Mouse (Mus musculus) cerebellum, adult 2 months (tissue): Measurements from ENCODE around the gene Hoxa1. TPM values are rescaled to one million over a fixed set of nuclear protein-coding genes. Genes with fewer than 3 reads are reported as not detected.

ENCODE experiments used
- DNase-seq, 2 experiments: peaks; one replicate each; pipeline ENCODE4 v3.0.0; 2021
- H3K27ac ChIP-seq: fragments of 200-500 bp; 2 replicates; pipeline ENCODE4 v1.5.1; 2012; ENCODE audit warnings: low read length, control low read depth, inconsistent platforms; ENCODE audit not compliant: insufficient read depth
- H3K27me3 ChIP-seq: fragments of 200-500 bp; 2 replicates; pipeline ENCODE4 v1.6.1; 2012; ENCODE audit warnings: inconsistent platforms, mild to moderate bottlenecking, low read length, moderate library complexity; ENCODE audit not compliant: control insufficient read depth, insufficient read depth
- H3K4me1 ChIP-seq: fragments of 200-500 bp; 2 replicates; pipeline ENCODE4 v1.6.1; 2011; ENCODE audit warnings: low read length; ENCODE audit not compliant: control insufficient read depth, insufficient read depth
- H3K4me3 ChIP-seq: fragments of 200-500 bp; replicated peaks from 2 replicates; pipeline ENCODE3; 2011; ENCODE audit warnings: mild to moderate bottlenecking, low read depth, low read length, control low read depth; ENCODE audit not compliant: insufficient read depth
- CTCF ChIP-seq: fragments of 200-500 bp; IDR thresholded peaks from 2 replicates; pipeline ENCODE4 v1.5.1; 2011; ENCODE audit warnings: low read depth, mild to moderate bottlenecking, control low read depth, low read length, moderate library complexity, borderline replicate concordance; ENCODE audit not compliant: insufficient read depth
- POLR2A ChIP-seq: fragments of 200-500 bp; IDR thresholded peaks from 2 replicates; pipeline ENCODE4 v1.6.1; 2011; ENCODE audit warnings: low read length, control low read depth, borderline replicate concordance; ENCODE audit not compliant: insufficient read depth
- WGBS: fragments of 180-500 bp; shearing (Covaris S2); methylation state at CpG from one replicate; pipeline ENCODE4 v1.1.7; 2018; 5-methylcytosine and 5-hydroxymethylcytosine counted together
- polyA plus RNA-seq: library from polyadenylated mRNA; depleted of rRNA; stranded (reverse); fragments of >200 nt; gene quantifications from 2 replicates; pipeline ENCODE4 v1.2.3, GENCODE M21; 2012; rRNA removed

Gene Hoxa1
- 0.65 and 0.80 TPM in 2 replicates for polyA plus RNA-seq

DNA sequence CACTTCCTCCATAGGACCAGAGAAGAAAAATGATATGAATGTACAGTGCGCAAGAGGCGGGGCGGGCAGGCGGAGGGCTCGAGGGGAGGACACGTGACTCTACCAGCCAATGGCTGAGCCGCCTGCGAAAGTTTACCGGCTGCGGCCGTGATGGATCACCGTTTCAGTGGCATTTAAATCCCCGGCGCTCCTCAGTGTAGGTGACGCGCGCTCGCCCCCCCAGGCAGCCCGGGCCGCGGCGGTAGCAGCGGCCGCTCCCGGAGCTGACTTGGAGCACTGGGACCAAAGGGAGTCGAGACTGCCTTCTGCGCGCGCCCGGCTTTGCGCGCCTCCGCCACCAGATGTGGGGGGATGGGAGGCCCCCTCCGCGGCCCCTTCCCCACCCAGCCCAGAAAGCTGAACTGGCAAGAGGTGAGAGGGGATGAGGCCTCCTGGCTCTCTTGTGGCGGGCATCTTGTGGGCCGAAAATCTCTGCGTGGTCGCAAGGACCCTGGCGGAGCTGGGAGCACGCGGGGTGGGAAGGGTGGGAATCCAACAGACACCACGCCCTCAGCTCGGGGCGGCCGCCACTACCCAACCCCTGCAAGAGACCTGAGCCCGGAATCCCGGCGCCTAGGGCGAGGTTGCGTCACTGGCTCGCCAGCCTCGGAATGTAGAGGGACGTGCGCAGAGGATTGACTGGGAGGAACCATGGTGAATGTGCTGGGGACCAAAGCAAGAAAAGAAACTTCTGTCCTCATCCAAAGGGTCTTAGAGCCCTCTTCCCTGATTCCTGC, at the start of gene Hoxa1:
Gene Hoxa1, minus strand, starts transcription at position 42 of the 776 bp plus-strand sequence.
- Histone ChIP-seq H3K4me1 (no peaks in the 10 kb centered on the region; the same call in 1 of the 2 replicates), H3K27ac (no peak within 1 kb of the TSS), H3K27me3 (peaks cover 16% of the 10 kb centered on the region; the same call in 1 of the 2 replicates), H3K4me3 (no peak within 1 kb of the TSS)
- no peak for DNase-seq
- no peak for TF ChIP-seq POLR2A
- WGBS: 1% methylated on average over 55 of the region's 55 CpGs

DNA sequence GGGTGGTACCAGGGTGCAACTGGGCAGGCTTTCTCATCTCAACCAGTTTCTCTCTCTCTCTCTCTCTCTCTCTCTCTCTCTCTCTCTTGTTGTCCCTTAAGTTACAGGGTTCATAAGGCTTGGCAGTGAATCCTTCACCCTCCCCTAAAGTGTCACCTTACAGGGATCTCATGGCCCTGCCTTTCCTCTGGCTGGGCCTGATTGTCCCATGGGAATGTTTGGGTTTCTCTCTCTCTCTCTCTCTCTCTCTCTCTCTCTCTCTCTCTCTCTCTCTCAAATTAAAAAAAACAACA, 49.5 kb upstream of the Hoxa1 start:
- Histone ChIP-seq H3K27me3 (peaks cover 18% of the 10 kb centered on the region), H3K4me1 (no peaks in the 10 kb centered on the region), H3K4me3 (no peak overlapping the region), H3K27ac (no peak overlapping the region)
- DNase-seq: no peak
- TF ChIP-seq POLR2A: no peak
- TF ChIP-seq CTCF: no peak

DNA sequence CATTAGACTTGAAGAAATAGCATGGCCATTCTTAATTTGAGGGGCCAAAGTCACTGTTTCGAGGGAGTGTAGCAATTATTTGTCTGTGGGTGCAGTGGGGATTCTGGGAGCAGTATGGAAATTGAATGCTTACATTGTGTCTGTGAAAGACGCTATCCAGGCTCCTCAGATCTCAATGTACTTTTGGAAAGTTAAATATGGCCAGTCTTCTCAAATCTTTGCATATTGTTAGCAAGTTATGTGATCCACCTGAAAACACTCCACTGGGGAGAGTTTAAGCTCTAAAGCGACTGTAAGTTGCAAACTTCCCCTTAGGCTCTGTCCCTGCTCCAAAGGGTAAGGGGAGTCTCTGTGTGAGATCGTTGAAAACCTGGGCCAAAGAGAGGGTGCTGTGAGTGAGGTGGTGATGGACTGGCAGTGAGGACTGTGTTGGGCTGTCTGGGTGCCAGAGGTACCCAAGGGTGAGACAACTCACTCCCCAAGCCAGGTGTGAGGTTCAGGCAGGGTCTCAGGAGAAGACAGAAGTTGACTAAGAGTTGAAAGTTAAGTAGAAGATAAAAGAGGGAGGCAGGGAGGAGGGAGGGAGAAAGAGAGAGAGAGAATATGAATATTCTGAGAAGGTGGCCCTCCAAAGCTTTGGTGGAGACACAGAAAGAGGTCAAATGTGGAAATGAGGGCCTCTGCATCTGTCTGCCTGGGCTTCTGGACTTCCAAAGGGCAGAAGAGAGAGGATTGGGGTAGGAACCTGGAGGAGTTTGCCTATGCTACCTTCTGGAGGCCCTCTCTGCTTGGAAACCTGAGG, 49.0 kb upstream of the Hoxa1 start:
- 7% methylated on average over 4 of the region's 4 CpGs for WGBS
- no peak for DNase-seq
- no peak overlapping the region for H3K4me3 ChIP-seq
- no peaks in the 10 kb centered on the region for H3K4me1 ChIP-seq
- TF ChIP-seq CTCF (no peak), POLR2A (no peak)
- peaks cover 17% of the 10 kb centered on the region for H3K27me3 ChIP-seq
- H3K27ac ChIP-seq: no peak overlapping the region

DNA sequence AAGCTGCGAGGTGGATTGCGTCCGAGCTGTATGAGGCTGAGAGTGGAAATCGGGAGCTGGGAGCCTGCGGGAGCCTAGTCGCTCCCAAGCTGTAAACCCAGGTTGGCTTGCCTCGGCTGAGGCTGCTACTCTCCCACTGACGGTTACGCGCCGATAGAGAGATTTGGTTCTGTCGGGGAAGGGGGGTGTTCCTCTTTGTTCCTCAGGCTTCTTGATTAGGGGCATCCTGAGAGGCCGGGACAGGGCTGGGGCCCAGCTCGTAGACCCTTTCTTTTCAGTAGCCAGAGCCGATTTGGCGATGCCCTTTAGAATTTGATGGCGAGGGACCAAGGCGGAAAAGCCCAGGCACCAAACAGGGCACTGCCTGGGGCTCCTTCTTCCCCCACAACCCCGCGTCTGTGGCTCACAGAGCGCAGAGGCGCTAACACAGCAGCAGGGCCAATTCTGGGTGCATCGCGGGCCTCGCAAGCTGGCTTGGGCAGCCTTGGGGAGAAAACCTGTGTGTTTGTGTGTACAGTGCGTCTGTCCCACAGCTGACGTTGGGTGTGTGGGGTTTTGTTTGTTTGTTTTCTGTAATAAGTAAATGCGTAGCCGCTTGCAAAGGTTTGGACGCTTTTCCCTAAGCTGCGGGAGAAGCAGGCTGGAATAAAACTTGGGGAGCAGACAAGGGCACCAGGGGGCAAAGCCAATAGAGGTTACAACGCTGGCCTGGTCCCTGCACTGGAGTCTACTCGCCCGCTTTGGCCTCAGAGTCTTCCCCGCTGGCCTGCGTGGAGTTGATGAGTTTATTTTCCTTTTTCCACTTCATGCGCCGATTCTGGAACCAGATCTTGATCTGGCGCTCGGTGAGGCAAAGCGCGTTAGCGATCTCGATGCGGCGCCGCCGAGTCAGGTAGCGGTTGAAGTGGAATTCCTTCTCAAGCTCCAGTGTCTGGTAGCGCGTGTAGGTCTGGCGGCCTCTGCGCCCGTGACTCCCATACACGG, 47.8 kb upstream of the Hoxa1 start:
- H3K4me3 ChIP-seq: no peak overlapping the region
- peaks cover 17% of the 10 kb centered on the region for H3K27me3 ChIP-seq
- no peaks in the 10 kb centered on the region for H3K4me1 ChIP-seq
- no peak overlapping the region for H3K27ac ChIP-seq
- no peak for TF ChIP-seq CTCF
- TF ChIP-seq POLR2A: no peak
- WGBS: 3% methylated on average over 55 of the region's 55 CpGs
- DNase-seq: no peak

DNA sequence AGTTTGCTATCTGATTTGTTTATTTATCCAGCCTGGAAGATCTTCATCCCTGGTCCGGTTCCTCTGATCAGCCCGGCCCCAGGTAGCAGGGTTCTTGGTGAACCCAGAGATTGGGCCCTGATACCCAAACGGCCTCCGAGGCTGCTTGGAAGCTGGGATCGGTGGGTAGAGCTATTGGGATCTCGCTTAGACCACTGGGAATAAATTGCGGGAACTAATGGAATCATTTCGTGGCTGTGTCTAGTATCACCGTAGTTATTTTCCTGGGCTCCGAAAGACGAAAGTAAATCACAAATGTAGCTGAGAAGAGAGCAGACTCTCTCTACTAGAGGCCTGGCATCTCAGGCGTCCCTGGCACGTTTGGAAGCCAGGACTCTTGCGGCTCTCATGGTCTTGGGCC, 47.1 kb upstream of the Hoxa1 start:
- no peak for DNase-seq
- WGBS: 5% methylated on average over 14 of the region's 14 CpGs
- no peak overlapping the region for H3K4me3 ChIP-seq
- TF ChIP-seq POLR2A: no peak
- no peak for TF ChIP-seq CTCF
- no peak overlapping the region for H3K27ac ChIP-seq
- H3K4me1 ChIP-seq: no peaks in the 10 kb centered on the region
- H3K27me3 ChIP-seq: peaks cover 17% of the 10 kb centered on the region

DNA sequence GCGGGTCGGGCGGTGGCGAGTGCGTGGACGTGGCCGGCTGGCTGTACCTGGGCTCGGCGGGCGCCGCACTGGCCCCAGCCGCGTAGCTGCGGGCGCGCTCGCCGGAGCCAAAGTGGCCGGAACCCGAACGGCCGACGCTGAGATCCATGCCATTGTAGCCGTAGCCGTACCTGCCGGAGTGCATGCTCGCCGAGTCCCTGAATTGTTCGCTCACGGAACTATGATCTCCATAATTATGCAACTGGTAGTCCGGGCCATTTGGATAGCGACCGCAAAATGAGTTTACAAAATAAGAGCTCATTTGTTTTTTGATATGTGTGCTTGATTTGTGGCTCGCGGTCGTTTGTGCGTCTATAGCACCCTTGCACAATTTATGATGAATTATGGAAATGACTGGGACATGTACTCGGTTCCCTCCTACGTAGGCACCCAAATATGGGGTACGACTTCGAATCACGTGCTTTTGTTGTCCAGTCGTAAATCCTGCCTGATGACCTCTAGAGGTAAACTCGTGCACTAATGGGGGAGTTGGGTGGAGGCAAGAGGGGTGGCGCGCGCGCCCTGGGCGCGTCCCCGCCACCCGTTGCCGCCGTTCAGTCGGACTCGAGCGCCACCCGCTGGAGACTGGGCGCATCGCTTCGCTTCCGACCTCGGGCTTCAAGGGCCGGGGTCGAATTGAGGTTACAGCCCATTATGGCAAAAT, 46.1 kb upstream of the Hoxa1 start, which contains the start of gene Hoxa5:
Gene Hoxa5, minus strand, starts transcription at position 538 of the 703 bp plus-strand sequence.
- Histone ChIP-seq H3K4me3 (no peak within 1 kb of the TSS), H3K4me1 (no peaks in the 10 kb centered on the region), H3K27me3 (peaks cover 17% of the 10 kb centered on the region), H3K27ac (no peak within 1 kb of the TSS)
- WGBS: 2% methylated on average over 65 of the region's 65 CpGs
- no peak for DNase-seq
- no peak for TF ChIP-seq POLR2A
- TF ChIP-seq CTCF: no peak
